Mouse (Mus musculus): ENCODE measurements around the gene Fgfr4. TPM values are rescaled to one million over a fixed set of nuclear protein-coding genes. Genes with fewer than 3 reads are reported as not detected.

Gene Fgfr4
- 1 to 10 TPM in 1 of 4 experiments, under 1 TPM in 3; 0.37 to 1.2 (median 0.59) TPM for total RNA-seq (2022)

DNA sequence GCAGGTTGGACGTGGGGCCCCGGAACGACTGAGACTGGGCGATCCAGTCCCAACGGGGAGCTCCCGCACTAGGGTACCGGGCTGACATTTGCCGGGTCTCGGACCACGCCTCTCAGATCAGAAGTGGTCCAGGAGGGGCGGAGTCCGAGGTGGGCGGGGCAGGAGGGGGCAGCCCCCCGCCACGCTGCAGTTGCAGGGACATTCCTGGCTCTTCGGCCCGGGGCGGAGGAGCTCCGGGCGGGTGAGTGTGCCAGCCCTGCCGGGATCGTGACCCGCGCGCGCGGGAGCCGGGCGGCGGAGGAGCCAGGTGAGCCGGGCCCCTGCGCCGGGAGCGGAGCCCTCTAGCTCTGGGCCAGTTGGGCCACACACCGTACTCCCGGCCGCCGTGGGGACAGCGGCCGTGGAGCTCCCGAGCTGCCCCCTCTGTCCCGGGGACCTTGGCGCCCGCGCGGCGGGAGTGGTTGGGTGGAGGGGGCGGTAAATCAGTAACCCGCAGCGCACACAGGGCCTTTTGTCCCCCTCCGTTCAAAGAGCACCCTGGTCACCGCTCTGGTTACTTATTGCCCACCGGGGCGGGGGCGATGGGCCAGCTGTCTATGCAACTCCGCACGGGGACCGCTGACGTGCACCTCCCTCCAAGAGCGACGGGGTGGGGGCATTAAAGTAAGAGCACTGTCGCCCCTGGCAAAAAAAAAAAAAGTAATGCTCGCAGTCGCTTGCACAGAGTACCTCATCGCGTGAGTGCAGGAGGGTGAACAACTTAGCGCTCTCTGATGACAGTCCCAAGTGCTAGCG is at the start of gene Fgfr4:
Fgfr4 (plus strand) TSS at position 20 of the 795 bp plus-strand sequence.
- no peak for DNase-seq (ENCODE audit: low spot score in 2 of 2)

DNA sequence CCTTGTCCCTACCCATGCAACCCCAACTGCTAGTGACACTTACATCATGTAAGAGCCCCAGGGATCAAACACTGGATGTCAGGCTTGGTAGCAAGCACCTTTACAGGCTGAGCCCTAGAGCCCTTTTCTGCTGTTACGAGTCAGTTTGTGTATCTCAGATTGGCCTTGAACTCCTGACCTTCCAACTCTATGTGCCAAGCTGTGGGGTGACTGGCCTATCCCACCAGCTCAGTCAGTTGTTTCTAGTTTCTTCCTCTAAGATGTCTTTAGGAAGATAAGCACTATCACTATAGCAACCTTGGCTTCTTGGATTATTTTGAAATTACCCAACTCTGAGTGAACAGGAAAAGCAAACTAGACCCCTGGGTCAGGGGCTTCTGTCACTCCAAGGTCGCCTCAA is 49.1 kb upstream of the Fgfr4 start:
- no peak for DNase-seq (ENCODE audit: low spot score in 2 of 2)

DNA sequence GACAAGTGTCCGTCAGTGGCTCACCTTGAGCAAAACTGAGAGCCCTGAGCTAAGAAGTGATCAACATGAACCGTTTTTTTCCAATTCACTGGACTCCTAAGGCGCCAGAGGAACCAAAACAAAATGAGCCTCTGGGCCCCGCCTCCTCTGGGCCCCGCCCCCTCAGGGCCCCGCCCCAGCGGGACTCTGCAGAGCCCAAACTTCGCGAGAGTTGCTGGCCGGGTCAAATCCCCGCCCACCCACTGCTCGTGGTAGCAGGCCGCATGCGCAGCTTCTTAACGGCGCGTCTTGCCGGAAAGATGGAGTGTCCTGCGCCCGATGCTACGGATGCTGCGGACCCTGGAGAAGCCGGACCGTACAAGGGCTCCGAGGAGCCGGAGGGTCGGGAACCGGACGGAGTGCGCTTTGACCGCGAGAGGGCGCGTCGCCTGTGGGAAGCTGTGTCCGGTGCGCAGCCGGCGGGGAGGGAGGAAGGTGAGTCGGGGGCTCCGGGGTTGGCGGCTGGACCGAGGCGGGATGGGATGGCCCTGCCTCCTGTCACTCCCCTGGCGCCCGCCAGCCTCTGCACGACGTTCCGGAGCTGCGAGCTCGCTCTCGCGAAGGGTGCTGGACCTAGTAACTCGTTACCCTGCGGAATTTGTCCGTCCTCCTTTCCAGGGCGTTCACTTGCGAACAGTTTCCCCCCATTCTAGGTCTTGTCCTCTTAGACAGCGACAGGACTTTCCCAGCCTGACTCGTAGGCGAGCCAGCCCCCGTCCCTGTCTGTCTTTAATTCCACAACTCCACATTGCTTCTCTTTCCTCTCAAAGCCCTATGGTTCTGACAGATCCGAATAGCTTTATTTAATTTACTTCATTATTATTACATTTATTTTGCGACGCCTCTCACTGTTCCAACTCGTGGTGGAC is 47.1 kb upstream of the Fgfr4 start, which contains the start of gene Zfp346:
Zfp346 (plus strand) TSS at position 267 of the 908 bp plus-strand sequence.
- peak; percentile 94 to 96 for DNase-seq (ENCODE audit: low spot score in 2 of 2)

DNA sequence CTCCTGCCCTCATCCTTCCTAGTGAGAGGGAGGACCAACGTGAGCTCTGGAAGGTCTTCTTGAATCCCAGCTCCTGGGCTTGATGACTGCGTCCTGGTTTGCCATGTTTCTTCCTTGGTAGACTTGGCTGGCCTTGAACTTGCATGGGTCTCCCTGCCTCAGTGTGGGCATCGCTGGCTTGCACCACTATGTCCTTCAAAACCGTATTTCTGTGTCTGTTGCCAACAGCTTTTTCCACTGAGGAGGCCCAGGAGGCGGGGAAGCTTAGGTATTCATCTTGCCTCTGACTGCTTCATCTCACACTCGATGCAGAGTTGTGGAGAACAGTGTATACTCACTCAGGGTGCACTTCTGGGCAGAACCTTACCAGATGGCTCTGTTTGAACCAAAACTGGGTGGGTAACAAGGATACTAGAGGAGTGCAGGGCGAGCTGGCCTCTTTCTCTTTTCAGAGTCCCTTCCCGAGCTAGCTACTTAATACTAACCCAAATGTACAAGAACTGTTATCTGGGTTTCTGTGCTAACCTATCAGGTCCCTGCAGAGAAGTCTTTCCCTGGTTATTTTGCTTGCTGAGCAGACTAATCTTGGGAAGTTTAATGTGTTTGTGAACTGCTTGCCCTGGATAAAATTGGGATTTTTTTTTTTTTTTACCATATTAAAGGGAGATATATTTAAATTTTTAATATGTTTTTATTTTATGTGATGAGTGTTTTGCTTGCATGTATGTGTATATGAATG is 46.3 kb upstream of the Fgfr4 start:
- peak in 1 of 2 experiments; percentile 16 for DNase-seq (ENCODE audit: low spot score in 2 of 2)

DNA sequence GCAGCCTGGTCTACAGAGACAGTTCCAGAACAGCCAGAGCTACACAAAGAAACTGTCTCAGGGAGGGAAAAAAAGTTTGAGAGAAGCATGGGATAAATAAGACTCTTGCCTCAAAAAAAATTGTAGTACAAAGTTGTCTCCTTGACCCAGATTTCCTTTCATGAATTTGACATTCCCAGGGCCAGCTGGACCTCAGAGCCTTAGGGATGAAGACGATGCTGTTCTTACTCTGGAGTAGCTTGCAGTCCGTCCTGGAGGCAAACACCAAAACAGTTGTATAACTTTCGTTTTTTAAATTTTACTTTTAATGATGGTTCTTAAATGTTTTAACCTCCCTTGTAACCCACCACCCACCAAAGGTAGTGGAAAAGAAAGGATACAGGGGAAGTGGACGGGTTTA is 45.3 kb upstream of the Fgfr4 start:
- DNase-seq (ENCODE audit: low spot score in 2 of 2): no peak

DNA sequence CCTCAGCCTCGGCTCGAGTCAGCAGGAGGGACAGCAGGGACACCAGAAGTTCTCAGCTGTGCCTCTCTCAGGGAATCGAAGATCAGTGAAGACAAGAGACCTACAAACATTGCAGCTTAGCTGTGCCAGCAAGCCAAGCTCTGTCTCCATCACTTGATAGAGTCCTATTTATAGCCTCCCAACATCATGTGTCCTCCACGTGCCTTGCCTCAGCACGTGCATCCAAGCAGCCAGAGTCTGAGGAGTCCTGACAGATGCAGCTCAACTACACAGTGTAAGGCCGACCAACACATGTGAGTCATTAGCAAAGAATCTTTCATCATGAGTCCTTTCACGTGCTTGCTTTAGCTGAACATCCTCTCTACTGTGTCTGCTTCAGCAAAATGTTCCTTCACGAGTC is 44.7 kb upstream of the Fgfr4 start:
- DNase-seq (ENCODE audit: low spot score in 2 of 2): peak; percentile 32 to 34

DNA sequence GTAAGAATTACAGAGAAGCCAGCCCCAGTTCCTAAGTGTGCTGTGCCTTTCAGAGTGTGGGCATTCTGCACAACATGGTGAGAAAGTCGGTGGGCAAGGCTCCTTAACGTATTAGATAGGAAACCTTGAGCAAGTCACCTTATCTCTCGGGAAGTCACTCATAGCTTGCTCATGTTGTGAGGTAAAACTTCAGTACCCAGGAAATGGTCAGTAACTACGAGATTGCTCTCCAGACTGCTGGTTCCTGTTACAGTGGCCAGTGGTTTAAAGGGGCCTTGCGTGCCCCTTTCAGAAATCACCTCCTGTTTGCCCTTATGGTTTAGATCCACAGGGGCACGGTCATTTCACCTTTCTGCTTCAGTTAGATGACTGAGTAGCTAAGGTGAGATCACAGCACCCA is 38.1 kb upstream of the Fgfr4 start:
- no peak for DNase-seq (ENCODE audit: low spot score in 2 of 2)

DNA sequence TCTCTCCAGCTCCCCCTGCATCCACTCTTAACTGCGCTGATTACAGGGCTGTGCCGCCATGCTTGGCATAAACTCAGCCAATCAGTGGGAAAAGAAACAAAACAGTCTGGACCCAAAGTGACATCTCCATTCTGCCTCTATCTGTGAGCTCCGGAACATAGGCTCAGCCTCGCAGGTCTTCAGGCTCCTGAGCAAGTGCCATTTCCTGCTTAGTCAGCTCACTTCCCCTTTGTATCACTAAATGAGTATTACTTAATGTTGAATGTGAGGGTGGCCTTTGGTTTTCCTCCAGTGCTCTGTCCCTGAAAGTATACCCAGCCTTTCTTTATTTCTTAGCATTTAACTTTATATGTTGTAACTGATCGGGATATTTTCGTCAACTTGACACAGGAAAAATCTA is 27.5 kb upstream of the Fgfr4 start:
- DNase-seq (ENCODE audit: low spot score in 2 of 2): no peak

DNA sequence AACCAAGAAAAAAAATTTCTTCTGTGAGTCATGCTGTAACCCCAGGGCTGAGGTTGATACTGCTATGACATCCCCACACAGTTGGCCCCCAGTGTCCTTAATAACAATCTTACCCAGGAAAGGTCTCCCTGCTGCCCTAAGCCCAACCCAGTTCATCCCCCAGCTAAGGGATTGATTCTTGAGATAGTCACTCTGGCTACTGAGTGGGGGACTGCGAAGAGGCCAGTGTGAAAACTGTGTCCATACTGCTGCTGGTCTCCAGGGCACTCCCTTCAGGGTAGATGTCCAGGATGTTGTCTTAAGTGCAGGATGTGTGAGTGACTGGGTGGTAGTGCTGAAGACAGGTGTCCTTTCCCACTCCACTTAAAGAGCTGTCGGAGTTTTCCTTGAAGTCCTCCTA is 19.0 kb upstream of the Fgfr4 start, which contains the start of gene Gm17617:
Gm17617 (minus strand) TSS at position 101 of the 400 bp plus-strand sequence.
- no peak for DNase-seq (ENCODE audit: low spot score in 2 of 2)

DNA sequence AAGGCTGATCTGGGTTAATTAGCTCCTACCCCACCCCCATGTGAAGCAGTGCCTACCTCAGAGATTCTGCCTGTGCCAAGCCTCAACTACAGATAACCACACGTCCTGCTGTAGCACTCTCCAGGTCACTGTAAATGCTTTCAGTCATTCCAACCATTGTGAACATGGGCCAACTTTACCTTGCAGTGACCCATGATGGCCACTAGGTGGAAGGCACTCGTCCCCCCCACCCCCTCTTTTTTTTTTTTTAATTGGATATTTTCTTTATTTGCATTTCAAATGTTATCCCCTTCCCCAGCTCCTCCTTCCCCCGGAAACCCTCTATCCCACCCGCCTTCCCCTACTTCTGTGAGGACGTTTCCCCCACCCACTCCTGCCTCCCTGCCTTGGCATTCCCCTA is 17.1 kb upstream of the Fgfr4 start:
- DNase-seq (ENCODE audit: low spot score in 2 of 2): no peak

DNA sequence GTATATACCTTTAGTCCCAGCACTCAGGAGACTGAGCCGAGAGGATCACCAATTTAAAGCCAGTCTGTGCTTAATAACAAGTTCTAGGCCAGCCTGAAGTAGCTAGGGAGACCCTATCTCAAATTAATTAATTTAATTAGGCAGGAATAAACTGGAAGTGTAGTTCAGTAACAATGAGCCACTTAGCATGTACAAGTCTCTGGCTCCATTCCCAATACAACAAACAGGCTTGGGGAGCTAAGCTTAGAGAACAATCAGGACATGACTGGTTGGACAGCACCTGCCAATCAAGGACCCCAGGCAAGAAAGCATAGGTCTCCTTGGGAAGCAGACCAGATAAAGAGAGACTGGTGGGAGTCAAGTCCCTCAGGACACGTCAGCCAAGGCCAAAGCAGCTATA is 12.2 kb upstream of the Fgfr4 start:
- no peak for DNase-seq (ENCODE audit: low spot score in 2 of 2)

DNA sequence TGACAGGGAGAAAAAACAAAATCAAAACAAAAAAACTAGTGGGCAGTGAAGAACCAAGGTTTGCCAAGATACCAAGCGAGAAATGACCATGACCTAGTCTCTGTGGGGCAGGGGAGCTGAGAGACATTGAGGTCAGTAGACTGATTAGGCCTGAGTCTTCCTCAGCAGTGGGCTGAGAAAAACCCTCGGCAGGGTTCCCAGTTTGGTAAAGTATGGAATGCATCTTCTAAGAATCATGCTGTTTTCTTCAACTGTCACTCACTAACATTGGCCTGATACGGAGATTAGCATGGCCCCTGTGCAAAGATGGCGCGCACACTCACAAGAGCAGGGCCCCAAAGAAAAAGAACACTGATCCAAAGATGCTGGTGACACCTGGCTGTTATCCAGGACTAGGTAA is 1.5 kb downstream of the Fgfr4 start:
- DNase-seq (ENCODE audit: low spot score in 2 of 2): no peak

DNA sequence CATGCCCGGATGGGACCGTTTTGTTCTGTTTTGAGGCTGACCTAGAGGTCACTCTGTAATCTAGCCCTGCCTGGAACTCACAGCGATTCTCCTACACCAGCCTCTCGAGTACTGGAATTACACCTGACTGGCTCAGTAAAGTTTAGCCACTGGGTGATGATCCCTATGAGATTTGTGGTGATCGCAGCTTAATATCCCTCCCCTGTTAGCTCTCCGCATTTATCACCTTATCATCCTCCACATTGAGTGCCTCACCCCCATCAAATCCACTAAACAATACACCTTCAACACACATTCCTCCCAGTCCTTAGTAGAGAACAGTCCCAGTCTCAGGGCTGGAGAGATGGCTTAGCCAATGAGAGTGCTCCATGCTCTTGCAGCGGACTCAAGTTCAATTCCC is 9.9 kb downstream of the Fgfr4 start:
- DNase-seq (ENCODE audit: low spot score in 2 of 2): no peak

DNA sequence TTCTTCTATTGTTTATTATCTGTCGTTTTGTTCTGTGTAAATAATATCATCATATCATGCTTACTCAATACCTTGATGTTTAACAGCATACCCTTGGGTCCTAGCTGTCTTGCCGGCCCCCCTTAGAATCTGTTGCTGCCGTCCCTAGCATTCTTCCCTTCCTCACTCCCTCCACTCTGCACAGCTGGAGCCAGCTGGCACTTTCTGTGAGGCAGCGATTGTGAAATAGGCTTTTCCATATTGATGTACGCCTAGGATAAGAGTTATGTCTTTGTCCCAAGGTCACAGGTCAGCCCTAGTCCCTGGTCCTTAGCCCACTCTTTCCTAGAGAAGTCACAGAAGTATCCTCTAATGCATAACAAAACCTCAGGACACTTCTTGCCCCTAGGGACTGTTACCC is 11.1 kb downstream of the Fgfr4 start:
- no peak for DNase-seq (ENCODE audit: low spot score in 2 of 2)

DNA sequence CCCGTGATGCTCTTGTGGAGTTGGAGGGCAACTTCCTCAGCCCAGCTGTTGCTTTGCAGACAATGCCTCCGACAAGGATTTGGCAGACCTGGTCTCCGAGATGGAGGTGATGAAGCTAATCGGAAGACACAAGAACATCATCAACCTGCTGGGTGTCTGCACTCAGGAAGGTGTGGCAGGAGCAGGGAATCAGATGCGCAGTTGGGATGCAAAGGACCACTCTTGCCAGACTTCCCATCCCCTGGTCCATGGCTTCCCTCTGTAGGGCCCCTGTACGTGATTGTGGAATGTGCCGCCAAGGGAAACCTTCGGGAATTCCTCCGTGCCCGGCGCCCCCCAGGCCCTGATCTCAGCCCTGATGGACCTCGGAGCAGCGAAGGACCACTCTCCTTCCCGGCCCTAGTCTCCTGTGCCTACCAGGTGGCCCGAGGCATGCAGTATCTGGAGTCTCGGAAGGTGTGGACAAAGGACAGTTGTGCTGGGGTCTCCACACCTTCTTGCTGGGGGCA is 13.4 kb downstream of the Fgfr4 start:
- DNase-seq (ENCODE audit: low spot score in 2 of 2): no peak

DNA sequence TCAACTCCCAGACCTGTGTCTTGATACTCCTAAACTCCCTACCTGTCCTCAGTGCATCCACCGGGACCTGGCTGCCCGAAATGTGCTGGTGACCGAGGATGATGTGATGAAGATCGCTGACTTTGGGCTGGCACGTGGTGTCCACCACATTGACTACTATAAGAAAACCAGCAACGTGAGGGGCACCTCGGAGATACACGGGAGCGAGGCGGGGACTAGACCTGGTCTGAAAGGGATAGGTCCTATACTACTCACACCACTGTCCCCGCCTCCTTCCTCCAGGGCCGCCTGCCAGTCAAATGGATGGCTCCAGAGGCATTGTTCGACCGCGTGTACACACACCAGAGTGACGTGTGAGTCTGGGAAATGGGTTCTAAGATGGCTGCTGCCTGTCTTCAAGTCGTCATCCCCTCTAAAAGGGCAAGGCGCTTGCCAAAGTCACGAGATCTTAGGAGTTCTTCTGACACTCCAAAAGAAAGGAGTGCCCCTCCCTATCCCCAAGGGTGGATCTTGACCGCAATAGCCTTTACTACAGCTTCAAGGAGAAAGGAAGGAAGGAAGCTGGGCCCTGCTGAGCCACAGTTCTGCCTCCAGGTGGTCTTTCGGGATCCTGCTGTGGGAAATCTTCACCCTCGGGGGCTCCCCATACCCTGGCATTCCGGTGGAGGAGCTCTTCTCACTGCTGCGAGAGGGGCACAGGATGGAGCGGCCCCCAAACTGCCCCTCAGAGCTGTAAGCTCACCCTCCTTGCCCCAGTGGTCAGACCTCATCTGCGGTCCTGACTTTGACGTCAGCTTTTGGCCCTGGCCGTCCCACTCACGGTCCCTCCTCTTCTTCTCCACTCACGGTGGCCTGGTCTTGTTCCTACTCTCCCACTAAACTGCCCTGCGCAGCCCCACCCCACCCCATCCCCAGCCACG is 14.6 kb downstream of the Fgfr4 start:
- no peak for DNase-seq (ENCODE audit: low spot score in 2 of 2)

DNA sequence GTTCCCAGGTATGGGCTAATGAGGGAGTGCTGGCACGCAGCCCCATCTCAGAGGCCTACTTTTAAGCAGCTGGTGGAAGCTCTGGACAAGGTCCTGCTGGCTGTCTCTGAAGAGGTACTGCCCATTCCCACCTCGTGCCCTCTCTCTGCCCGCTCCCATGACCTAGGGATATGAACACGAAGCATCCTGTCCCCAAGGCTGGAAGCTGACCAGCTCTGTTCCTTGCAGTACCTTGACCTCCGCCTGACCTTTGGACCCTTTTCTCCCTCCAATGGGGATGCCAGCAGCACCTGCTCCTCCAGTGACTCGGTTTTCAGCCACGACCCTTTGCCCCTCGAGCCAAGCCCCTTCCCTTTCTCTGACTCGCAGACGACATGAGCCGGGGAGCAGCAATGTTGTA is 15.4 kb downstream of the Fgfr4 start:
- no peak for DNase-seq (ENCODE audit: low spot score in 2 of 2)

DNA sequence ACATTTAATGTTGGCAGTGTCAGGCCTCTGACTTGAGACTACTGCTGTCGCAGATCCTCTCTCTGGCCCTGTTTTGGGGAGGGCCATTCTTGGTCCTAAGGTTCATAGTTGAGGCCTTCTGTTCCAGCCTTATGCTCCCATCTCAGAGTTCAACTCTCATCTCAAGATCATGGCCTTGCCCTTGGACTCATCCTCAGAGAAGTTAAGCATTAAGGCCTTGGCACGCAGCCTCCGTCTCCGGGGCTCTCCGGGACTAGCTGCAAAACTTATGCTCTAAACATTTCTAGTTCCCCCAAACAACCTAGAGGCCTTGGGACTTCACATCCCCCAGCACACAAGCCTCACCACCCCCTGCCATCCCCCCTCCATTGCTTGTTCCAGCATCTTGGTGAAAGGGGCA is 15.8 kb downstream of the Fgfr4 start:
- DNase-seq (ENCODE audit: low spot score in 2 of 2): no peak

DNA sequence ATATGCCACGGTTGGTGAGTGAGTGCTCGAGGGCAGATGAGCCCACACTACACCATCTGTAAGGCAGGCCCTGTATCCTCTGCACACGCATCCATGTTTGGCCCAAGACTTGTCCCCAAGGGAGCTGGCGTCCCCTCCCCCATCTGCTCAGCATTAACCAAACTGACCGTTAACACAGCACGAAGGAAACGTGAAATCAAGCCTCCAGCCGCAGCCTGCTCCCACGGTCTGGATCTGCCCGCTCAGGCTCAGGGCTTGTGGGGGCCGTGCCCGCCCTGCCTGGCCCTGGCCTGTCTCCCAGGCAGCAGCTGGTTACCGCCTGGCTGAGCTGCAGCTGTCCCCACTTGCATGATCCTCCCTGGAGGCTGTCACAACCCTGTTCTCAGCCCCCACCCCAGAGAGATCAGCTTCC is 16.5 kb downstream of the Fgfr4 start:
- peak in 1 of 2 experiments; percentile 50 for DNase-seq (ENCODE audit: low spot score in 2 of 2)
